ENCODE assay signal across 8 mouse cellular contexts in genomic region chr14:45528861-45529260, GRCm38 (mm10). TPM values are rescaled to one million over a fixed set of nuclear protein-coding genes. Genes with fewer than 3 reads are reported as not detected.
DNase-seq lines count a peak whose midpoint lies in the region; ATAC-seq and TF ChIP-seq lines count a peak whose summit lies in the region.

No protein-coding gene starts in this region.

- intact Hi-C loops in heart, postnatal 25 days (cut with DNase I): loop anchor here (2.0 kb wide), 1 partner anchor 22 kb away; no protein-coding TSS in a partner anchor

- H3K4me2 ChIP-seq in embryonic facial prominence, embryonic 12.5 days (replicated peaks): peak overlapping the region; percentile 64
- peak overlapping the region; percentile 61 for H3K4me2 ChIP-seq in hindbrain, embryonic 12.5 days (replicated peaks)
- peak overlapping the region; percentile 54 for H3K4me2 ChIP-seq in liver, embryonic 15.5 days

- no peaks in the 10 kb centered on the region for H3K36me3 ChIP-seq in embryonic facial prominence, embryonic 12.5 days
- no peaks in the 10 kb centered on the region for H3K36me3 ChIP-seq in hindbrain, embryonic 12.5 days
- no peaks in the 10 kb centered on the region for H3K36me3 ChIP-seq in liver, embryonic 15.5 days (replicated peaks)

- WGBS in embryonic facial prominence, embryonic 12.5 days: under 1% methylated on average over 13 of the region's 13 CpGs
- WGBS in hindbrain, embryonic 12.5 days: under 1% methylated on average over 13 of the region's 13 CpGs
- WGBS in liver, embryonic 15.5 days (ENCODE audit: insufficient replicate concordance): 6% methylated on average over 13 of the region's 13 CpGs
- under 1% methylated on average over 13 of the region's 13 CpGs for WGBS in olfactory bulb, adult 2 months

- H3K9me3 ChIP-seq in embryonic facial prominence, embryonic 12.5 days: no peaks in the 10 kb centered on the region
- H3K9me3 ChIP-seq in hindbrain, embryonic 12.5 days (replicated peaks): no peaks in the 10 kb centered on the region
- H3K9me3 ChIP-seq in liver, embryonic 15.5 days (replicated peaks): no peaks in the 10 kb centered on the region

- peak overlapping the region; percentile 98 for H3K27ac ChIP-seq in embryonic facial prominence, embryonic 12.5 days
- peak overlapping the region; percentile 95 for H3K27ac ChIP-seq in hindbrain, embryonic 12.5 days
- peak overlapping the region; percentile 72 for H3K27ac ChIP-seq in liver, embryonic 15.5 days (replicated peaks)
- no peak overlapping the region for H3K27ac ChIP-seq in olfactory bulb, adult 2 months (ENCODE audit: insufficient read depth, low read depth, low read length)

- H3K4me1 ChIP-seq in embryonic facial prominence, embryonic 12.5 days: peaks cover 18% of the 10 kb centered on the region
- peaks cover 20% of the 10 kb centered on the region for H3K4me1 ChIP-seq in hindbrain, embryonic 12.5 days
- no peaks in the 10 kb centered on the region for H3K4me1 ChIP-seq in liver, embryonic 15.5 days (replicated peaks)
- peaks cover 2% of the 10 kb centered on the region; the same call in 1 of the 2 replicates for H3K4me1 ChIP-seq in olfactory bulb, adult 2 months (ENCODE audit: control insufficient read depth, insufficient read depth, low read length)

- TF ChIP-seq POLR2A in olfactory bulb, adult 2 months (IDR thresholded peaks at IDR 0.05; ENCODE audit: insufficient read depth, low read depth, low read length): no peak

- peak overlapping the region; percentile 85 for H3K9ac ChIP-seq in embryonic facial prominence, embryonic 12.5 days
- H3K9ac ChIP-seq in hindbrain, embryonic 12.5 days: peak overlapping the region; percentile 86
- H3K9ac ChIP-seq in liver, embryonic 15.5 days: no peak overlapping the region

- no peaks in the 10 kb centered on the region for H3K27me3 ChIP-seq in embryonic facial prominence, embryonic 12.5 days
- H3K27me3 ChIP-seq in hindbrain, embryonic 12.5 days: no peaks in the 10 kb centered on the region
- H3K27me3 ChIP-seq in liver, embryonic 15.5 days: peaks cover 57% of the 10 kb centered on the region

- peak overlapping the region; percentile 81 for H3K4me3 ChIP-seq in embryonic facial prominence, embryonic 12.5 days
- peak overlapping the region; percentile 82 for H3K4me3 ChIP-seq in hindbrain, embryonic 12.5 days
- peak overlapping the region; percentile 57 for H3K4me3 ChIP-seq in liver, embryonic 15.5 days (replicated peaks)
- H3K4me3 ChIP-seq in olfactory bulb, adult 2 months (ENCODE audit: insufficient read depth, low read depth, low read length): peak overlapping the region; percentile 96

- peak; percentile 95 for DNase-seq in heart, adult 11 months
- DNase-seq in heart, postnatal 25 days (ENCODE audit: low spot score): no peak
- no peak for DNase-seq in T-cell, adult 2 months (ENCODE audit: low spot score)
- no peak for DNase-seq in frontal cortex, postnatal 14 days (ENCODE audit: low spot score in 2 of 2)

- no peak for TF ChIP-seq CTCF in olfactory bulb, adult 2 months (IDR thresholded peaks at IDR 0.05; ENCODE audit: insufficient read depth, low read depth, low read length)

- no peak for ATAC-seq in embryonic facial prominence, embryonic 12.5 days (ENCODE audit: insufficient number of reproducible peaks, insufficient read depth, low FRiP score, low TSS enrichment)
- peak; percentile 9; the same call in 1 of the 2 replicates for ATAC-seq in hindbrain, embryonic 12.5 days (ENCODE audit: low FRiP score)
- ATAC-seq in liver, embryonic 15.5 days (ENCODE audit: insufficient read depth): no peak

RNA-seq across cellular contexts. Expression of gene Fermt2, which starts 1.1 kb away (rescaled TPM):
- total RNA-seq in heart, postnatal 25 days (2021): 100 to 1,000 TPM; 253 to 256 TPM
- polyA plus RNA-seq in embryonic facial prominence, embryonic 12.5 days (2016; fragmentation: Nextera tagmentation; extraction: Ambion mirVana): 95.6 and 111 TPM in 2 replicates
- 75.1 and 84.3 TPM in 2 replicates for polyA plus RNA-seq in hindbrain, embryonic 12.5 days (2016; fragmentation: Nextera tagmentation; extraction: Ambion mirVana)
- polyA plus RNA-seq in liver, embryonic 15.5 days (2015; fragmentation: Nextera tagmentation; extraction: Ambion mirVana): 31.1 and 32.9 TPM in 2 replicates
- polyA plus RNA-seq in olfactory bulb, adult 2 months (2012; ENCODE audit: insufficient read depth, insufficient read length, low replicate concordance, missing spikeins): 298 TPM in 1 of 2 replicates, not detected in the other
